Mouse (Mus musculus): ENCODE data around the gene Ssh1.
A peak's percentile ranks its signal among the peaks of the same experiment; 100 is the strongest.

The Ssh1 gene

DNA sequence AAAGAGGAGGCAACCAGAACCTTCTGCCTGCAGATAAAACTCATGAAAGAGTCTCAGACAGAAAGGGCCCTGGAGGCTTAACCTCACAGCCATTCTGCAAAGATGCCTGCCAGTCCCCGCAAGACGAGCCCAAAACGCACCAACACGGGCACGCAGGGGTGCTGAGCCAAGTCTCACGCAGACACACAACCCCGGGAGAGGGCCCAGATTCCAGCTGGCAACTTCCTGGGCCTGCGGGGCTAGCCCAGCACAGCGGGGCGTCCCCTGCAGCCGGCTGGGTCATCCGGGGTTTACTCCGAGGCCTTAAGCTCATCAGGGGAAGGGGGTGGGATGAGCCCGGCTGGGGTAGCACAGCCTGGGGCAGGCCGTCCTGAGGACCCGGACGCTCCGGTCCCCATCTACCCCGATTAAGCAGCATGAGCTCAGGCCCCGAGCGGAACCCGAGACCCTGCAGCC lies 635 bp downstream of the Ssh1 start:
- DNase-seq (ENCODE audit: extremely low spot score, low spot score): no peak

DNA sequence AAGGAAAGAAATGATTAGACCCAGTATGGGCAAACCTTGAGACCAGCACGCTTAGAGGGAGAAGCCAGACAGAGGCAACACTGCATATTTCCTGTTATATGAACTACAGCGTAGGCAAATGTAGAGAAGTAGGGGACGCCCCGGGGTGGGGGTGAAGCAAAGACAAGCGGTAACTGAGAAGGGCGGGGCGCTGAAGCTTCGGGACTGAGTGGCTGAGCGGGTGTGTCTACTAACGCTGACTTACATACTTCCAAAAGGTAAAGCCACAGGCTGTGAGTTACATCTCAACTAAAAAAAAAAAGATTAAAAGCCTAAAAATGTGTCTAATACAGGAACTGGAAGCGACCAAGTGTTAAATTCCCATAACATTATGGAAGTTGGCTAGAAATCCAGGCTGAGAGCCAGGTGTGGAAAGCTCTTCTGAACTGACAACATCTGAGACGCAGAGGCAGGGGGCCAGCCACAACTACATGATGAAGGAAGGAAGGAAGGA lies 1.3 kb downstream of the Ssh1 start:
- no peak for DNase-seq (ENCODE audit: extremely low spot score, low spot score)

DNA sequence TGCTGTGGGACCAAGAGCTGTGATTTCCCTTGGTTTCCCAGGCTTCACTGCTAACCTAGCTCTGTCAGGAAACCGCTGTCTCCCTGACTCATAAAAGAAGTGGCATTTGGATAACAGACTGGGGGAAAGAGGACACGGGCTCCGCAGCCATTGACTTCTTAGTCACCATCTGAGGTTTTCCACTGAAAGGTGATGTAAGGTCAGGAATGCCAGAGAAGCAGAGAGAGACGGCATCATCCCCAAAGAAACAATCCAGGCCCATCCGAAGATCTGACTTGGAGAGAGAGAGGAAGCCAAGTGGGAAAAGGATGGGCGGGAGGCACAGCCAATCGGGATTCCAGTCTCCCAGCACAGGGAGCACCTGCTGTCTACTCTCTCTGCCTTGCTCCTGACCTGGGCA lies 2.6 kb downstream of the Ssh1 start:
- no peak for DNase-seq (ENCODE audit: extremely low spot score, low spot score)

DNA sequence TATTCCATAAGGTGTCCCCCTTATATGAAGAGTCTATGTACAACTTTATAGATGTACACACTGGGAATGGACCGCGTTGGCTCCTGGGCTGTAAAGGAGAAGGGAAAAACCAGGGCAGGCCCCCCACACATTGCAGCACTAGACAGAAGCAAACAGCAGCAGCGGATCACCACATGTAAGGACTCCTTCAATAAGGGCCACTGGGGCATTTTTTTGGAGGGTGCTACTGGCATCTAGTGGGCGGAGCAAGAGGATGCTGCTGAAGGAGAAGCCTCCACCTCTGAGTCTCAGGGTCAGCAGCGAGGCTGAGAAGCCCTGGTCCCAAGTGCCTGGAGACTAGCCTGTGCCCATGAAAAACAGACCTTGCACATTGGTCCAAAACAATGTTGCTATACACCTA lies 3.1 kb downstream of the Ssh1 start:
- no peak for DNase-seq (ENCODE audit: extremely low spot score, low spot score)

DNA sequence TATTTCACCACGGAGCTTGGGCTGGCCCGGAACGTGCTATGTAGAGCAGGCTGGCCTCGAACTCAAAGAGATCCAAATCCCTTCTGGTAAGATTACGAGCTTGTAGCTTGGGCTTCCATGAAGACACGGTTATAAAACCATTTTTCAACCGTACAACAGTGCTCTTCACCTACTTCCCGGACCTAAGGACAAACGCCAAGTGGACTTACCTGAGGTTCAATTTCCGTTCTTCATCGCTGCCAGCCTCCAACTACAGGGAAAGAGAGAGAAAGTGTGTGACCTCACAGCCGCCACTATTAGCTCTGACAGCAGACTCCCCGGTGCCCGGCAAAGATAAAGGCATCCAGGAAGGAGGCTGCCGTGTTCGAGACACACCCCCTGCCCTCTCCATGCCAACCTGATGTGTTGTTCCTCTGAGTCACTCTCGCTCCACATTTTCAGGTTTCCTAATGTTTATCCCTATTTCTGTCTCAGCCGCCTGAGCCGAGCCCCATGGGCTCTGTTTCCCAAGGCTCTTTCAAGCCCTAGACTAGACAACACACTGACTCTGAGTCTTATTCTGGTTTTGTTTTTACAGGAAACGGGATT lies 4.2 kb downstream of the Ssh1 start:
- DNase-seq (ENCODE audit: extremely low spot score, low spot score): no peak

GRCm38 (mm10) chr5:113986182-113986961 lies 7.3 kb downstream of the Ssh1 start:
- no peak for DNase-seq (ENCODE audit: extremely low spot score, low spot score)

- DNase-seq (ENCODE audit: extremely low spot score, low spot score): no peak
Observed at GRCm38 (mm10) chr5:113985737-113986136, 8.0 kb downstream of the Ssh1 start.

GRCm38 (mm10) chr5:113984025-113984740 lies 9.5 kb downstream of the Ssh1 start:
- DNase-seq (ENCODE audit: extremely low spot score, low spot score): no peak

- DNase-seq (ENCODE audit: extremely low spot score, low spot score): no peak
Observed at GRCm38 (mm10) chr5:113983541-113983940, 10.2 kb downstream of the Ssh1 start.

GRCm38 (mm10) chr5:113981843-113982242 lies 11.9 kb downstream of the Ssh1 start:
- DNase-seq (ENCODE audit: extremely low spot score, low spot score): no peak

DNA sequence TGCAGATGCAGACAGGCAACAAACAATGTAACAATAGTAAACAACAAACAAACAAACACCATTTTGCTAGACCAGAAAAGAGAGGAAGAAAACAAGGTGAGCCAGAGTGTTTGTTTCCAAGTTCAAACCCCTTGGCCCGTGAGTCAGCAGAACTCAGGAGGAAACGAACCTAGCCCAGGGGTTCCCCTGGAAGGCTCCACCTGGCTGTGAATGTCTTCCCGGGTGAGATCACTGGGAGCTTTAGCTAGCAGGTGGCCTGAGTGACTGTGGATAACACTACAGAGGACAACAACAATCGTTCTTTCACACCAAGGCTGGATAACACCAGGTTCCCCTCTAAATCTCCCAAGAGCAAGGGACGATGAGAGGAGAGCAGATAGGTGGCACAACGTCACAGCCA lies 12.5 kb downstream of the Ssh1 start:
- DNase-seq (ENCODE audit: extremely low spot score, low spot score): no peak

DNA sequence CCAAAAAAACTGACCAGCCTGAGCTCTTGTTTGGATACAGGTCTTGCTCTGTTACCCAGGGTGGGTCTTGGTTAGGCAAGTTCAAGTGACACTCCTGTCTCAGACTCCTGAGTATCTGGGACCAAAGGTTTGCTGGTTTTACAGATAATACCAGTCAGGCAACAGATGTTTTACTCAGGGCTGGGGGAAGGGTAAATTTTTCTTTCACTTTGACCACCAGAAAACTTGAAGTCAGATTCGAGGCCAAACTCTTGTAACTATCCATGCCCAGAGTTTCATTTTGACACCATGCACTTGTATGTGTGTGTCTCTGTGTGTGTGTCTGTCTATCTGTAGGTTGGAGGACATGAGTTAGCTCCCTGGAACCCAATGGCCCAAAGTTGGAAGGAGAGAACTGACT lies 13.2 kb downstream of the Ssh1 start:
- no peak for DNase-seq (ENCODE audit: extremely low spot score, low spot score)

GRCm38 (mm10) chr5:113977309-113977708 lies 16.4 kb downstream of the Ssh1 start:
- DNase-seq (ENCODE audit: extremely low spot score, low spot score): no peak

DNA sequence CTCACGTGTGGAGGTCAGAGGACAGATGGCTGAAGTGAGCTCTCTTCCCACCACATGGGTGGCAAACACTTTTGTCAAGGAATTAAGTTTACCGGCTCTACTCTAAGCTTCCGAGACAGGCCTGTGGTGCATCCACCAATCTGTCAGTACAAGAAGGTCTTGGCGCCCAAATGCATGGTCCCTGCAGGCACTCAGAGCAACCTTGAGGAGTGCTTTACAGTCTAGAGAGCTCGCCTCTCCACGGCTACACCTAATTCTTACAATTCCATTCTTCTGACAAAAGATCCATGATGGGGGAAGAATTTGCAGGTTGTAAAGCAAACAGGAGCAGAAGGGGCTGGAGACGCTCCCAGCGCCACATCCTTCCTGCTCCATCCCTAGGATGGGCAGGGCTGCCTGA lies 17.1 kb downstream of the Ssh1 start:
- DNase-seq (ENCODE audit: extremely low spot score, low spot score): no peak

DNA sequence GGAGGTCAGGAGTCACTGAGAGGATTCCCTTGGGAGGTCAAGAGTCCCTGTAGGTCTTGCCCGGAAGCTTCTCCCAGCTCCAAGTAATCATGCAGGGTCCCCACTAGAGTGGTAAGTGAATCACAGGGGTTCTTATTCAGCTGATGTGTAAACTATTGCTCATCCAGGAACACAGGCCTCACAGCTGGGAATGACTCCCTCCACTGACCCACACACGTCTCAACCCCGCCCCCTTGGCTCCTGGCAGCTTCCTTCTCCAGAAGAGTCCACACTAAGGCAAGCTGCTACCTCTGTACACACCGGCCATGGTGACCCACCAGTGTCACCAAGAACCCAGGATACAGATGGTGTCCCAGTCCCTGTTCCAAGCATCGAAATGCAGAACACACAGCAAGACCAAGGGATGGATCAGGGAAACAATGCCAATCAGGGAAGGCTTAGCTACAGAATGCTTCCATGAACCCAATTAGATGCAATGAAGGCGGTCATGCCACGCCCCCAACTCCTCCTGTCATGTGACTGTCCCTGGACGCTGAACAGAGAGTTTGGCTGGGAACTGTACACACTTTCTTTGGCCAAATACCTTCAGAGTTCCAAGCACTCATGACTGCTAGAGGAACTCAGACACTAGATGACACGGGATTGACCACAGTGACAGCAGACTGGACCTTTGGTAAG lies 18.0 kb downstream of the Ssh1 start:
- DNase-seq (ENCODE audit: extremely low spot score, low spot score): no peak

GRCm38 (mm10) chr5:113974576-113974975 lies 19.1 kb downstream of the Ssh1 start:
- DNase-seq (ENCODE audit: extremely low spot score, low spot score): no peak

DNA sequence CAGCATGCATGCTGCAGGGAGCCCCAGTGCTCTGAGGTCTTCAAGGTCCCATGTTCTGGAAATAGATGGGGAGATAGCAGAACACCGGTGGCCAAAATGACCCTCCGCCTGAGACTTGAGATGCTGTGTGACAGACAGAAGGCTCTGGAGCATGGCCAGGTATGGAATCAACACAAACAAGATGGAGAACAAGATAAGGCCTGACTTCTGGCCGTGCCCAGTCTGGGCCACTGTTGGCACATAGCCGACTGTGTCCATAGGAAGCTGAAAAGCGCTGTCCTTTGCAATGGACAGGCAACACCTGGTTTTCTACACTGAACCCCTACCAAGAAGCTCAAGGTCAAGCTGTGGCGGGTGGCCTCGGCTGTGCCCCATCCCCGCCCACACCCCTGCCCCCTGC lies 19.9 kb downstream of the Ssh1 start:
- no peak for DNase-seq (ENCODE audit: extremely low spot score, low spot score)

GRCm38 (mm10) chr5:113972589-113973515 lies 20.8 kb downstream of the Ssh1 start:
- DNase-seq (ENCODE audit: extremely low spot score, low spot score): peak; percentile 23

- DNase-seq (ENCODE audit: extremely low spot score, low spot score): no peak
Observed at GRCm38 (mm10) chr5:113971434-113971960, 22.2 kb downstream of the Ssh1 start.

- DNase-seq (ENCODE audit: extremely low spot score, low spot score): no peak
Observed at GRCm38 (mm10) chr5:113968371-113968770, 25.3 kb downstream of the Ssh1 start.
